Mouse (Mus musculus) layer of hippocampus, postnatal 10 days (tissue): ENCODE results near the gene Rbfox2. TPM values are rescaled to one million over a fixed set of nuclear protein-coding genes. Genes with fewer than 3 reads are reported as not detected.

Experiments
- DNase-seq, 2 experiments: peaks; one replicate each; pipeline ENCODE4 v3.0.0; 2021; ENCODE audit warnings: low spot score in 2 of 2
- total RNA-seq, 2 experiments: library from RNA; stranded (reverse); gene quantifications; 2 replicates each; pipeline ENCODE4 v1.2.3; 2021

The Rbfox2 gene
- total RNA-seq, 2 experiments from 2014 or later, result 232 to 253 TPM

GRCm38 (mm10) chr15:77110452-77110851 lies 196.4 kb downstream of the Rbfox2 start:
- no peak for DNase-seq

GRCm38 (mm10) chr15:77107169-77107908 lies 199.5 kb downstream of the Rbfox2 start:
- DNase-seq, result no peak

- no peak for DNase-seq
Measured at GRCm38 (mm10) chr15:77105273-77105672, 201.5 kb downstream of the Rbfox2 start.

DNA sequence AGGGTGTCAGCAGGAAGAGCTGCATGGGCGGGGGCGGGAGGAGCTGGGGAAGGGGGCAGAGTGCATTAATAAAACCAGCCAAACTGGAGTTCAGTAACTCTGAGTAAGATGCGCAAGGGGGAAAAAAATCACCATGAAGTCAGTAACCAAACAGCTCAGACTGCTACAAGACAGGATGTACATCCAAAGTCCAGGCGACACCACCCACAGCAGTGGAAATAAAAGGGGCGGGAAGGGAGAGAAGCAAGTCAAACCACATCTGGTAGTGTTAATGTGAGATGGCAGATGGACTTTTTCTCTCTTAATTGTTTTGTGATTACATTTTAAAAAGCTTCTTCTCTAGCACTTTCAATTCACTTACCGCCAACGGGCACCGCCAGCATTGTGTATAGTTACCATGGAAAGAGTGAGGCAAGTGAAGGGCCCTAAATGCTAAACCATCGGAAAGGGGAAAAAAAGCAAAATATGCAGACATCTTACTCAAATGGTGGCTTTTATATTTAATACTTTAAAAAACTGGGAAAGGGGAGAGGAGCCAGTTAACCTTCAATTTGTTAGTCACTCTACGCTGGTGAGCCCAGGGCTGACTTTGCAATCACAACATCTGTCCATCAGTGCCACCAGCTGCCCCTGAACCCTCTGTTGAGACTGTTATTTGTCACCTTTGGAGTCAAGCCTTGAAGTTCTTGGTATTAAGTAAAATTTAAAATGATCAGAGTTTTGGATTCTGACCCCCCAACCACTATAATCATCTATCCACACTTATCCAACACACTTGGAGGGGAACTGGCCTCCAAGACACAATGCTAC lies 202.2 kb downstream of the Rbfox2 start:
- DNase-seq, result no peak

DNA sequence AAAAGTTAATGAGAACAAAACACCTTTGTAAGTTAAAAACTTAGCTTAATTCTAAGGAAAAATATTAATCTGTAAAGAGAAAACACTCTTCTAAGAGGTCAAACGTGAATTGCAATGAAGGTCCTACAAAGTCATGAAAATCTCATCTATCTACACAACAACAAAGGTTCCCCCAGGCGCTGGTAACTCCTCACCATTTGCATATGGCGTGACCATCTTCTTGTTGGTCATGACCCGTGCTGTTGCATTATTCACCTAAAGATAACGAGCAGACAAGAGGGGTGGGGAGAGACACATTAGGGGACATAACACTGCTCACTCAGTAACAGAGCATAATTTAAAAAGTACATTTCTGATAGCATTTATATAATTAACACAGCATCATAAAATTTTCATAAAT lies 204.1 kb downstream of the Rbfox2 start:
- no peak for DNase-seq

GRCm38 (mm10) chr15:77099756-77100155 lies 207.0 kb downstream of the Rbfox2 start:
- DNase-seq, result no peak

DNA sequence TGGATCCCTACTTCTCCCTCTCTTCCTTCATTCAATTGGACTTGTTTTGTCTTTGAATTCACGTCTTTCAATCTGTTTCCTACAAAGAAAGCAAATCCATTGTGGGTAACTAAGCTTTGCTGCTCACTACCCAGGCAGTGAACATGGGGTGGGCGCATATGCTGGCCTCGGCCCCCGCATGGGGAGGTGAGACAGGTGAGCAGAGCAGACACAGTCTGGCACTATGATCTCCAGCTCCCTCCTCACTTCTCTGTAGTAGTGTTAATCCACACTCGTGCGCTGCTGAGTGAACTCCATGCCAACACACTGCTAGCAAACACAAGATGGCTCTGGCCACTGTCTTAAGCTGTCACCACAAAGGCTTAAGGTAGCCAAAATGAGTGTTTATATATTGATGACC lies 209.4 kb downstream of the Rbfox2 start:
- no peak for DNase-seq

GRCm38 (mm10) chr15:77095216-77095615 lies 211.6 kb downstream of the Rbfox2 start:
- no peak for DNase-seq

GRCm38 (mm10) chr15:77094431-77094830 lies 212.4 kb downstream of the Rbfox2 start:
- DNase-seq, result no peak

DNA sequence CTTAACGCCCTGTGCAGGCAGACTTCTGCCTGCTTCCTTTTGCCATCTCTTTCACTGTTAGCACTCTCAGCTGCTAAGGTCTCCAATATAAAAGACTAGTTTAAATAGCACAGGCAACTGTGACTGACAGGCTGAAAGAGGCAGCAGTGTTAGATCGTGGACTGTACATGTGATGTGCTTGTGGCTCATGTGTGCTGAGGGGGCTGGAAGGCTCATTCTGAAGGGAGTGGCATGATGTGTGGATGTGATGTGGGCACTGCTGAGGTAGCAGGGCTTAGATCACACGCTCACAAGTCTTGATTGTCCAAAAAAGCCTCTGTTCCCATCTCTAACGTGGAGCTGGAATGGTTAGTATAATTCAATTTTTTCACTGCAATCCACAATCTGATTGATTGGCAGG lies 215.4 kb downstream of the Rbfox2 start:
- DNase-seq, result no peak

- no peak for DNase-seq
Measured at GRCm38 (mm10) chr15:77090531-77090930, 216.3 kb downstream of the Rbfox2 start.

- no peak for DNase-seq
Measured at GRCm38 (mm10) chr15:77089249-77089648, 217.6 kb downstream of the Rbfox2 start.

- DNase-seq, result no peak
Measured at GRCm38 (mm10) chr15:77086488-77086887, 220.3 kb downstream of the Rbfox2 start.

GRCm38 (mm10) chr15:77085818-77086217 lies 221.0 kb downstream of the Rbfox2 start:
- DNase-seq, result no peak

DNA sequence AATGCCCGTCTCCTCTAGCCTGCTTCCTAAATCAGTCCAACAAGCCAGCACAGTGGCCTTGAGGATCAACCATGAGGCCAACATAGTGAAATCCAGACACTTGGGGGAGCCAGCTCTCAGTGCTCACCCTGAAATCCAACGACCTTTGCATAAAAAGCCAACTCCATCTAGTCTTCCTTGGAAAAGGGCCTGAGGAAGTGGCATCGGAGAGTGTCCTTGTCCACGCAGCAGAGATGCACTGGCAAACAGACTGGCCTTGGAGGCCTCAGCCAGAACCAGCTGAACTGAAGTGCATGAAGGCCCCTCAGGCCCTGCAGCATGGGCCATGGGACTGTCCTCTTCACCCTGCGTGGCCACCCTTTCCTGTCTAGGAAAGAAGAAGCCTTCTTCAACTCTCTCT lies 225.3 kb downstream of the Rbfox2 start:
- DNase-seq, result no peak

- no peak for DNase-seq
Measured at GRCm38 (mm10) chr15:77080684-77081254, 226.0 kb downstream of the Rbfox2 start.

GRCm38 (mm10) chr15:77079890-77080361 lies 226.9 kb downstream of the Rbfox2 start:
- DNase-seq, result peak in 1 of 2 experiments; percentile 48

DNA sequence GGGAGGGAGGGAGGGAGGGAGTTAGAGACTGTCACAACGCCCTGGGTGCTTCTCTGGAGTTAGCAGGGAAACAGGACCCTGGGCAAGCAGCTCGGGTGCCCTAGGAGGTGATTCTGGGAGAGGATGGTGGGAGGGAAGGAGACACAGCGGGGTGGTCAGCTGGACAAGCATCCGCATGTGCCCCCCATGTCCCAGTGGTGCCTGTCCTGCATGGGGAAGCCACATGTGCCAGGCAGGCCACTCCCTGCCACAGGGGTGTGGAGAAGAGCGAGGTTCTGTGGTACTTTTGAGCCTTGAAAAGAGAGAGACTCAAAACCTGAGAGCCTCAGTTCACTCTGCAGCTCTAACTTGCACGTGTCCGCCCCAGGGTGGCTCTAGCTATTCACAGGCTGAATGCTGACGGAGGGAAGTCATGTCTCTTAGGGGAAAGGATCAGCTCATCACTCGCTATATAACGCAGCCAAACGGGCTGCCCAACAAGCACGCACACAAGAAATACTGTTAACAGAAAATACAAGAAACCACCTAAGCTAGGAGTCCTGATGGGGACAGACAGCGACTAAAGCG lies 227.5 kb downstream of the Rbfox2 start:
- DNase-seq, result no peak

DNA sequence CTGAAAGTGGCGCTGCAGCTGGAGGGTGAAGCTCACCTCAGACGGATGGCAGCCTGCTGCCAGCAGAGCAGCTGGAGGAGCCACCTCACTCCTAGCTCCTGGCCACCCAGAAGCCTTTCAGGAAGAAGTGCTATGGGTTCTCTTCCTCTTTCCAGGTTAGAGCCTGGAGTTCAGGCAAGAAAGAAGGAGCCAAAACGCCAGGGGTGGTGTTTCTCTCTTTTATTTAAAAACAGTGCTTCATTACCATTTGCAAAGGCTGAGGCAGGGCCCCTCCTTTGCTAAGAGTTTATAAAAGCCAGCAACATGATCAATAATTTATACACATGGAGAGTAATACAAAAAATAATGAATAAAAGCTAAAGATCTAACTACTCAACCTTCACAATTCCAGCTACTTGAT lies 228.0 kb downstream of the Rbfox2 start:
- DNase-seq, result no peak

DNA sequence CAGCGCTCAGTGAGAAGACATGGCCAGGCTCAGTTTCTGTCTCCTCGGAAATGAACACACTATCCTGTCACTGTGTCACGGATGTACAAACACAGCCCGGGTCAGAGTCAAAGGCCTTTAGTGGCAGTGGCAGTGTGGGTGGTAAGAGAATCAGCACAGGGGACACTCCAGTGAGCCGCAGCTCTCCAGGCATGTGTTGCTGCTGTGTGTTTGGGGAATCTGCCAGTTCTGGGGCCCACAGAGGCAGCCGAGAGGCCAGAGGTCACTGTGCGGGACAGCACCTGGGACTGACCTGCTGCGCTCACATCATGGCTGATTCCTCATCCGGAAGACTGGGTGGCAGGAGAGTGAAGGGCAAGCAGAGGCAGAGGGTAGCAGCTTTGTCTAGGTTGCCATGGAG lies 228.9 kb downstream of the Rbfox2 start:
- no peak for DNase-seq

- DNase-seq, result no peak
Measured at GRCm38 (mm10) chr15:77076523-77076922, 230.3 kb downstream of the Rbfox2 start.
